Mouse (Mus musculus) ES-E14 (cell line): Measurements from ENCODE around the gene Grcc10. TPM values are rescaled to one million over a fixed set of nuclear protein-coding genes. Genes with fewer than 3 reads are reported as not detected.

ENCODE experiments used
- DNase-seq: peaks from one replicate; pipeline ENCODE4 v3.0.0-alpha.2; 2013; ENCODE audit warnings: low read depth, low spot score
- H3K27ac ChIP-seq: 2 replicates; pipeline ENCODE4 v1.5.1; 2012; ENCODE audit warnings: low read depth, mild to moderate bottlenecking, low read length, moderate library complexity, mixed read lengths; ENCODE audit not compliant: poor library complexity, insufficient read depth, severe bottlenecking
- H3K36me3 ChIP-seq: 2 replicates; pipeline ENCODE4 v1.6.1; 2012; ENCODE audit warnings: mild to moderate bottlenecking, low read length, moderate library complexity, mixed read lengths; ENCODE audit not compliant: control insufficient read depth, poor library complexity, insufficient read depth, severe bottlenecking
- H3K4me1 ChIP-seq, 2 experiments: fragments of 150-350 bp in 1 of 2; sonication (generic) in 1 of 2; 2 replicates each; pipeline ENCODE4 v1.6.1; 2012; ENCODE audit warnings: low read length in 2 of 2, mild to moderate bottlenecking in 1 of 2, mixed read lengths in 1 of 2; ENCODE audit not compliant: control insufficient read depth in 2 of 2, insufficient read depth in 2 of 2, poor library complexity in 1 of 2
- H3K4me3 ChIP-seq, 2 experiments: fragments of 150-350 bp in 1 of 2; sonication (generic) in 1 of 2; 2 replicates each; pipeline ENCODE4 v1.5.1; 2012; ENCODE audit warnings: low read length in 2 of 2, low read depth in 1 of 2, mild to moderate bottlenecking in 1 of 2, mixed read lengths in 1 of 2; ENCODE audit not compliant: insufficient read depth in 1 of 2, poor library complexity in 1 of 2, severe bottlenecking in 1 of 2
- H3K9ac ChIP-seq: 2 replicates; pipeline ENCODE4 v1.6.1; 2012; ENCODE audit warnings: low read depth, mild to moderate bottlenecking, low read length, mixed read lengths; ENCODE audit not compliant: poor library complexity, insufficient read depth, severe bottlenecking
- H3K9me3 ChIP-seq: fragments of 150-350 bp; sonication (generic); 2 replicates; pipeline ENCODE4 v1.6.1; 2012; ENCODE audit warnings: low read depth, mild to moderate bottlenecking, low read length; ENCODE audit not compliant: control insufficient read depth, insufficient read depth
- CHD2 ChIP-seq: IDR thresholded peaks from 2 replicates; pipeline ENCODE4 v1.6.1; 2014; ENCODE audit warnings: mild to moderate bottlenecking, low read depth, low read length, inconsistent platforms
- HCFC1 ChIP-seq: IDR thresholded peaks from 2 replicates; pipeline ENCODE4 v1.6.1; 2012; ENCODE audit warnings: low read length, inconsistent platforms, borderline replicate concordance; ENCODE audit not compliant: insufficient read depth
- MAFK ChIP-seq: IDR thresholded peaks from 2 replicates; pipeline ENCODE4 v1.6.1; 2014; ENCODE audit warnings: mild to moderate bottlenecking, low read depth, low read length, inconsistent platforms; ENCODE audit not compliant: insufficient read depth
- ZC3H11A ChIP-seq: IDR thresholded peaks from 2 replicates; pipeline ENCODE4 v1.6.1; 2012; ENCODE audit warnings: low read depth, mild to moderate bottlenecking, inconsistent platforms, low read length, borderline replicate concordance
- ZNF384 ChIP-seq: IDR thresholded peaks from 2 replicates; pipeline ENCODE4 v1.6.1; 2012; ENCODE audit warnings: low read depth, low read length, inconsistent platforms
- in situ Hi-C, 2 experiments: fragments of 600-800 bp; cut with MboI; formaldehyde crosslinking; loops; one replicate each; pipeline ENCODE4 v1.15.1; 2025; ENCODE audit warnings: low sequenced_read_pairs in 2 of 2, inconsistent platforms in 1 of 2; ENCODE audit not compliant: unreplicated experiment in 2 of 2
- total RNA-seq: library from RNA; depleted of rRNA; stranded (reverse); fragments of 300-350 nt; gene quantifications from 2 replicates; pipeline ENCODE4 v1.2.3, GENCODE M21; 2012

The Grcc10 gene
- total RNA-seq, 1 experiment: 108 TPM

GRCm38 (mm10) chr6:124704417-124704816 lies 36.8 kb downstream of the Grcc10 start:
- peaks cover 60% of the 10 kb centered on the region for H3K36me3 ChIP-seq
- H3K9ac ChIP-seq: no peak overlapping the region
- no peaks in the 10 kb centered on the region for H3K9me3 ChIP-seq
- no peak overlapping the region for H3K27ac ChIP-seq
- DNase-seq: no peak
- in situ Hi-C loops: no loop called here
- TF ChIP-seq ZNF384 (no peak), CHD2 (no peak), HCFC1 (no peak), ZC3H11A (no peak), MAFK (no peak)
- H3K4me3 ChIP-seq: no peak overlapping the region
- peaks cover 0 to 21% of the 10 kb centered on the region in 2 experiments; a peak in 1 of 4 replicates for H3K4me1 ChIP-seq

- H3K9me3 ChIP-seq: no peaks in the 10 kb centered on the region
- in situ Hi-C loops: no loop called here
- H3K9ac ChIP-seq: no peak overlapping the region
- no peak overlapping the region for H3K4me3 ChIP-seq
- H3K36me3 ChIP-seq: peaks cover 62% of the 10 kb centered on the region
- H3K4me1 ChIP-seq: peaks cover 0 to 21% of the 10 kb centered on the region in 2 experiments; a peak in 1 of 4 replicates
- H3K27ac ChIP-seq: no peak overlapping the region
- DNase-seq: no peak
- no peak for TF ChIP-seq ZC3H11A
- TF ChIP-seq CHD2: no peak
- TF ChIP-seq HCFC1: no peak
- TF ChIP-seq MAFK: no peak
- no peak for TF ChIP-seq ZNF384
These were observed 37.4 kb downstream of the Grcc10 start for GRCm38 (mm10) chr6:124703789-124704188.

- no peak overlapping the region for H3K27ac ChIP-seq
- H3K4me1 ChIP-seq: peaks cover 0 to 21% of the 10 kb centered on the region in 2 experiments; a peak in 1 of 4 replicates
- peak; percentile 84 for DNase-seq
- in situ Hi-C loops: no loop called here
- no peak overlapping the region for H3K9ac ChIP-seq
- TF ChIP-seq CHD2 (no peak), ZC3H11A (peak; percentile 15; the same call in 1 of the 2 replicates), HCFC1 (0 out of 2 replicates have a peak, but pooled peaks have one; percentile 19), ZNF384 (no peak), MAFK (no peak)
- H3K36me3 ChIP-seq: peaks cover 52% of the 10 kb centered on the region
- no peaks in the 10 kb centered on the region for H3K9me3 ChIP-seq
- H3K4me3 ChIP-seq: no peak overlapping the region
These were observed 38.4 kb downstream of the Grcc10 start for GRCm38 (mm10) chr6:124702784-124703103.

GRCm38 (mm10) chr6:124702102-124702783 lies 38.9 kb downstream of the Grcc10 start:
- no peak overlapping the region for H3K27ac ChIP-seq
- H3K36me3 ChIP-seq: peaks cover 52% of the 10 kb centered on the region
- no peak overlapping the region for H3K9ac ChIP-seq
- H3K9me3 ChIP-seq: no peaks in the 10 kb centered on the region
- peaks cover 0 to 21% of the 10 kb centered on the region in 2 experiments; a peak in 1 of 4 replicates for H3K4me1 ChIP-seq
- in situ Hi-C loops: no loop called here
- no peak overlapping the region for H3K4me3 ChIP-seq
- no peak for TF ChIP-seq CHD2
- TF ChIP-seq ZNF384: no peak
- TF ChIP-seq MAFK: no peak
- no peak for TF ChIP-seq HCFC1
- no peak for TF ChIP-seq ZC3H11A
- no peak for DNase-seq

- Histone ChIP-seq H3K9me3 (no peaks in the 10 kb centered on the region), H3K4me3 (no peak overlapping the region), H3K4me1 (peaks cover 0 to 21% of the 10 kb centered on the region in 2 experiments; a peak in 1 of 4 replicates), H3K27ac (no peak overlapping the region), H3K9ac (0 out of 2 replicates have a peak overlapping the region, but pooled peaks have one; percentile 26), H3K36me3 (peaks cover 52% of the 10 kb centered on the region)
- in situ Hi-C loops: no loop called here
- DNase-seq: no peak
- TF ChIP-seq CHD2 (no peak), MAFK (no peak), ZC3H11A (no peak), ZNF384 (no peak), HCFC1 (no peak)
These were observed 39.8 kb downstream of the Grcc10 start for GRCm38 (mm10) chr6:124701338-124701737.
